Mouse (Mus musculus): Measurements from ENCODE around the gene Rapgef6.
"Not testable (repeated sequence)": the region's sequence is repeated elsewhere in the genome, so short reads cannot be mapped to it uniquely, and the experiment has no call there.

Rapgef6 gene

GRCm38 (mm10) chr11:54567959-54568358 is 45.3 kb downstream of the Rapgef6 start:
- in situ Hi-C loops (cut with MboI, MseI), result no loop called here

DNA sequence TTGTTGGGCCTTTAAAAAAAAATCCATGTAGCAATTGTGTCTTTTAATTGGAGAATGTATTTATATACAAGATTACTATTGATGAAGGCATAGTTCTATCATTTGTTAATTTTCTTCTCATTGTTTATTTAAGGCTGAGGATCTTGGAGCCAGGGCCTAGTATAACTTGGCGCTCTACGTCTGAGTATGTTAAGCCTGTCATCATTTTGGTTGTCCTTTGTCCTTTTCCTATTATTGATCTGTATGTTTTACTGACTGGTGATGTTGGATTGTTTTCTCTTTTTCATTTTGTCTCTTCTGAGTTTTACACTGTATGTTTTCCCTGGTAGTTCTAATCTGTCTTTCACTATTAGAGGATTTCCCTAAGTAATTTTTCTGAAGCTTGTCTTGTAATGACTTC is 52.1 kb downstream of the Rapgef6 start:
- in situ Hi-C loops (cut with MboI, MseI), result no loop called here

DNA sequence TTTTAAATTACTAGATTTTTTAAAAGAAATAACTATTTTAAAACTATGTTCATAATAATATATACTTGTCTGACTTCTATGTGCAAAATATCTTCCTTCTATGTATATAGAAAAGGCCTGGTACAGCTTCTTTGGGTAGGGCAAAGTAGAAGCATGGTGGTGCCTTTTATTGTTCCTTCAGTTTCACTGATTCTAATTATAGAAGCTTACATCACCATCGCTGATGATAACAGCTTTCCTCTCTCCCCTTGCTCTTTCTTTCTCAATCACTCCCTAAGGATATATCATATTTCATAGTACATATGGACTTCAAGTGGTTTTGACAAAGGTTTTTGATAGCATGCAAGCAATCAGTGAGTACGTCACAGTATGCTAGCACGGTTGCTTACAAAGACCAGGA is 69.9 kb downstream of the Rapgef6 start:
- in situ Hi-C loops (cut with MboI, MseI), result no loop called here

DNA sequence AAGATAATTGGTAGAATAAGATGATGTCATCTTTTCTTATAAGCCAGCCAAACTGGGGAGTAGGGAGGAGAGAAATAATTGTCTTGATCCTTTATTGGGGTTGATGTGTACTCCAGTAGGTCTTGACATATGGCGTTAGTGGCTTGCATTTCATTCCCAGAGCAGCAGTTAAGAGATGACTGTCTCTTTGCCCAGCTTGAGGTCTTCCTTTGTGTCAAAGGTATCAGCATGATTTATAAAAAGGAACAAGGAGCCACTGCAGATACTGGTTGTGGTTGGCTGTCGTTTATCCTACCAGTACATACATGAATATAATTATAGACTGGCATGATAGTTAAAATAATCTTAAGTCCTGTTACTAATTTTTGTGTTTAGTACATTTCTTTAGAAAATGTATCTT is 71.4 kb downstream of the Rapgef6 start:
- in situ Hi-C loops (cut with MboI, MseI), result no loop called here

- in situ Hi-C loops (cut with MboI, MseI), result no loop called here
Measured at GRCm38 (mm10) chr11:54595053-54595452, 72.4 kb downstream of the Rapgef6 start.

- in situ Hi-C loops (cut with MboI, MseI), result no loop called here
Measured at GRCm38 (mm10) chr11:54595905-54596555, 73.4 kb downstream of the Rapgef6 start.

- in situ Hi-C loops (cut with MboI, MseI), result no loop called here
Measured at GRCm38 (mm10) chr11:54597902-54598447, 75.3 kb downstream of the Rapgef6 start.

- in situ Hi-C loops (cut with MboI, MseI), result no loop called here
Measured at GRCm38 (mm10) chr11:54601121-54601520, 78.5 kb downstream of the Rapgef6 start.

GRCm38 (mm10) chr11:54602764-54603163 is 80.1 kb downstream of the Rapgef6 start:
- in situ Hi-C loops (cut with MboI, MseI), result not testable (repeated sequence)

DNA sequence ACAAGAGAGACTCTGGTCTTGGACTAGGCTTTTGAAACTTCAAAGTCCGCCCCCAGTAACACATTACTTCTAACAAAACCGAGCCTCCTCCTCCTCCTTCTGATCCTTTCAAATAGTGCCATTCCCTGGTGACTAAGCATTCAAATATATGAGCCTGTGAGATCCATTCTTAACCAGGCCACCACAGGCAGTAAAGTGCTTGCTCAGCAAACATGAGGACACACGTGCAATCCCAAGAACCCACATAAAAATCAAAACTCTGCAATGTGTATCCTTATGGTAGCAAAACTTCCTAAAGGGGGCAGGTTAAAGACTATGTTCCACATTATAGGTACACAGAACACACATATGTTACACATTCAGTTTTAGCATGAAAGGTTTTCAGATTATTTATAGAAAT is 81.8 kb downstream of the Rapgef6 start:
- in situ Hi-C loops (cut with MboI, MseI), result no loop called here

GRCm38 (mm10) chr11:54613628-54614027 is 91.0 kb downstream of the Rapgef6 start:
- in situ Hi-C loops (cut with MboI, MseI), result no loop called here

DNA sequence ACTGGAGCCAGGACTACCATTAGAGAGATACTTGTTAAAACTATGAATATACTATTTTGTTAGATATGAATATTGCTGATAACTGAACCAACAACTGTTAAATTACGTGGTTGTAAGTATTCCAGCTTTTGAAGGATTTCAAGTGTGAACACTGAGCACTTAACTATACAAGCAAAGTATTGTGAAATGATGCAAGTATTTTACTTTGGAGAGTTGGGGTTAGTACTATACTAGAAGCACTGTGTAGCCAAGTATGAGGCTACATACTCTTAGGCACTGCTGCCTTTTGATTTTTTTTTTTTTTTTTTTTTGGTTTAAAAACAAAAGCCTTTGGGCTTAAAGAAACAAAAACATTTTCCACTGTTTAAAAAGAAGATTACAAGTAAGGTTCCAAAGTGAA is 91.9 kb downstream of the Rapgef6 start:
- in situ Hi-C loops (cut with MboI, MseI), result no loop called here

- in situ Hi-C loops (cut with MboI, MseI), result no loop called here
Measured at GRCm38 (mm10) chr11:54618841-54619240, 96.2 kb downstream of the Rapgef6 start.

- in situ Hi-C loops (cut with MboI, MseI), result no loop called here
Measured at GRCm38 (mm10) chr11:54621725-54622124, 99.1 kb downstream of the Rapgef6 start.

DNA sequence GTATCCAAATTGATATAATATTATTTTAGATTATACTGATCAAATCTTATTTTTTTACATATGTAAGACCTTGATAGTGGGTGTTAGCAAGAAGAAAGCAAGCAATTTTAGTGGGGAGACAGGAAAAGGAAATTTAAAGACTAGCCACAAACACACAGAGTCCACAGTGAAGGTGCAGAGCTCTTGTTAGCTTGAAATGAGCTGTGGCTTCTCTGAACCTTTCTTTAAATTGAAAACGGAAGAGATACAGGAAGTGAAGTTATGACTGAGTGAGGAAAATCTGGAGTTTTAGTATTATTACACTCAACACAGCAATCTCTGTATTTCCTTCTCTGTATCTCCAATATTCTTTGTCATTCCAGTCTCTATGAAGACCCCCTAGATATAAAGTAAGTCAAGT is 104.3 kb downstream of the Rapgef6 start:
- in situ Hi-C loops (cut with MboI, MseI), result no loop called here

GRCm38 (mm10) chr11:54646420-54646819 is 123.8 kb downstream of the Rapgef6 start:
- in situ Hi-C loops (cut with MboI, MseI), result loop anchor here (5.0 to 10.0 kb wide), 2 partner anchors 84 to 532 kb away; no protein-coding TSS in a partner anchor

GRCm38 (mm10) chr11:54648573-54648972 is 125.9 kb downstream of the Rapgef6 start:
- in situ Hi-C loops (cut with MboI, MseI), result loop anchor here (5.0 to 10.0 kb wide), 2 partner anchors 86 to 534 kb away; no protein-coding TSS in a partner anchor

DNA sequence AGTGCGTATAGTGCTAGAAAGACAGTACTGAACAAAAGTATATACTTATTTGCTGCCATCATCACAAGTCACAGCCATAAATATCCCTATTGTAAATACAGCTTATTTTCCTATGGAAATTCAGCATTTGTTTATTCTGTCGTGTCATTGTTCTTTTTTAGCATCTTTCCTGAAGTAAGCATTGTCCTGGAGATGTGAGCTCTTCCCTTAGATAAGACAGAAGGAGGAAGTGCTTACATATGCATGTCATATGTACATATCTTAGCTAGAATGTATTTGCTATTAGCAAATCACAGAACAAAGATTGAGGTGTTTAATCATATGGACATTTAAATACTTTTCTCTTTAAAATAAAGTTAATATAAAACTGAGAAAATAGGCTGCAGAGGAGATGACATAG is 132.8 kb downstream of the Rapgef6 start:
- in situ Hi-C loops (cut with MboI, MseI), result no loop called here

- in situ Hi-C loops (cut with MboI, MseI), result no loop called here
Measured at GRCm38 (mm10) chr11:54673575-54674298, 151.1 kb downstream of the Rapgef6 start.

DNA sequence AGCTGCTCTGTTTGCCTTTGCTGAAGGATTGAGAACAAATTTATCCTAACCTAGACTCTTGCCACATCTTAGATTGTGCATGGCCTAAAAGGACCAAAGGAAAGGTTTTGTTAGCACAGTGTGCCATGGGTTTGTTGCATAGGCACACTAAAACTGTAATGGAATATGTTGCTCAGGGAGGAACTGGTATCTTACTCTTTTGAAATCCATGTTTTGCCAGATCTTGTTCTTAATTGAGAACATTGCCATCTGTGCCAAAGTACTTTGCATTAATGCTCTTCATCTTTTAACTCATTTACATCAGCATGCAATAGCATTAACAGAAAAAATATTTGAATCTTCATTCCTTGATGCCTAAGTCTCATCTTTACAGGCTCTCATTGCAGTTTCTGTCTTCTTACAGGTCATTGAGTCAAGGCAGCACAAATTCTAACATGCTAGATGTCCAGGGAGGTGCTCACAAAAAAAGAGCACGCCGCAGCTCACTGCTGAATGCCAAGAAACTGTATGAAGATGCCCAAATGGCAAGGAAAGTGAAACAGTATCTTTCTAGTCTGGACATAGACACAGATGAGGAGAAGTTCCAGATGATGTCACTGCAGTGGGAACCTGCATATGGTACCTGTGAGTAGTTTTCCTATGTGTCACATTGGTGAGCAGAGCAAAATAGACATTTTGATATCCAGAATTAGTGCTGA is 153.3 kb downstream of the Rapgef6 start:
- in situ Hi-C loops (cut with MboI, MseI), result no loop called here

DNA sequence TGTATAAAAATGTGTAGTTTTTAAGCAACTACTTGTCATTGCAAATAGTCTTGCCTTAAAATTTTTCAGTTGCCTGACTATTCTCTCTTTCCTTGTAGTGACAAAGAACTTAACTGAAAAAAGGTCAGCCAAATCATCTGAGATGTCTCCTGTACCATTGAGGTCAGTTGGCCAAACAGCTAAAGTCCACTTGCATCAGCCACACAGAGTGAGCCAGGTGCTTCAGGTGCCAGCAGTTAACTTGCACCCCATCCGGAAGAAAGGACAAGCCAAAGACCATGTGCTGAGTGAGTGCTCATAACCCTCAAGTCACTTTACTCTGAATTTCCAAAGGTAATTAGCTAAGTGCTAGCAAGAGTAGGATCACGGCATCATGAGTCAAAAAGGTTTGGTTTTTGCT is 156.5 kb downstream of the Rapgef6 start:
- in situ Hi-C loops (cut with MboI, MseI), result no loop called here

DNA sequence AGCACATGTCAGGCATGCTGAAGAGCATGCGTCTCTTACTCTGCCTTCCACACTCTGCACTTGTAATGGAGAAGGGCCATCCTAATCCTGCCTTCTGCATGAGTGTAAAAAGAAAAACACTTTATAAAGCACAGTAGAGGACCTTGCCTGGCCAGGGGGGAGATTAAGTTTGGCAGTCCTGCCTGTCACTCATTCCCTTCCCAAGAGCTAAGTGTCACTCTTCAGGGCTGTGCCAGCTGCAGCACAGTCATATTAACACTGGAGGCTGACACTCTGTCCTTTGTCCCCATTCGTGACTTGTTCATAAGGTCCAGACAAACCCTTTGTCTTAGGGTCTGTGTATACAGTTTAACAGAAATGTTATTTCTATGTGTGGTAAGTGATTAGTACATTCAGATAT is 162.2 kb downstream of the Rapgef6 start:
- in situ Hi-C loops (cut with MboI, MseI), result no loop called here
